Mouse (Mus musculus) yolk sac, embryonic 10.5 days (tissue): ENCODE data around the gene Dgkg.
A peak's percentile ranks its signal among the peaks of the same experiment; 100 is the strongest.

Source experiments
- DNase-seq: peaks from one replicate; pipeline ENCODE4 v3.0.0-alpha.2; 2017; ENCODE audit warnings: low spot score

The Dgkg gene

DNA sequence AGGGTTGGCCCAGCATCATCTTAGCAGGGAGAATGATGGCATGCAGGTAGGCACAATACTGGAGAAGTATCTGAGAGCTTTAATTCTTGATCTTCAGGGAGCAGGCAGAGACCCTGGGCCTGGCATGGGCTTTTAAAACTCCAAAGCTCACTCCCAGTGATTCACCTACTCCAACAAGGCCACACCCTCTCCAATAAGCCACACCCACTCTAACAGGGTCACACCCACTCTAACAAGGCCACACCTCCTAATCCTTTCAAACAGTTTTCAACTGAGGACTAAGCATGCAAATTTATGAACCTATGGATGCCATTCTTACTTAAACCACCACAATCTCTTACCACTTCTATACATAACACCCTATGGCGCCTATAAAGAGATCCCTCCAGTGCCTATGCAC, 11.8 kb downstream of the Dgkg start:
- DNase-seq: no peak

DNA sequence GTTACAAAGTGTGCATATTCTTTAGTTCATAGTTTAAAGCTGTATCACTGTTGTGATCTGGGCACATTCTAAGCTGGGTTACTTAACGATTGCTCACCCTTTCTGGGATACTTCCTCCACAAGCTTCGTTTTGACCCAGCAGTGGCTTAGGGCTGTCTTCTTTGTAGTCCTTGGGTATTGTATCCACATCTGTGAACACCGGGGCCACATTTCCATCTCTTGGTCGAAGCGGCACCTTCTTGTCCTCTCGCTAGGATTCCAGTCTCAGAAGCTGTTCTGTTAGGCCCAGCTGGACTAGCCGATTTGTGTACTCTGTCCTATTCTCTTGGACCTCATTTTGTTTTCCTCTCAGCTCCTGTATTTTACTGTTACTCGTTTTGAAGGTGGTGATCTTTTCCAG, 13.6 kb downstream of the Dgkg start:
- no peak for DNase-seq

DNA sequence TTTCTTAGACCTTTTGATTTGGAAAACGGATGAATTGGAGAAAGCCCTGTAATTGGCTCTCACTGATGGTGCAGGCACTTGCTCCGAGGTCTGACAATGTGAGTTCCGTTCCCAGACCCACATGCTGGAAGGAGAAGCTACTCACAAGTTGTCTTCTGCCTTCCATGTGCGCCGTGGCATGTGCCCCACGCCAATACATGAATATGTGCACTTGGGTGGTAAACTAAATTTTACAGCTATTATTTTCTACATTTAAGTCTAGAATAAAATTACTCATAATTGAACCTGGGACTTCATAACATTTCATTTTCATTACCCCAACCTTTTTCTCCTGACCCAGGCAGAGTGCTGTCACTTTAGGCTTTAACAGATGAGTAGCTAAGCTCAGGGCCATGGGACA, 14.1 kb downstream of the Dgkg start:
- no peak for DNase-seq

DNA sequence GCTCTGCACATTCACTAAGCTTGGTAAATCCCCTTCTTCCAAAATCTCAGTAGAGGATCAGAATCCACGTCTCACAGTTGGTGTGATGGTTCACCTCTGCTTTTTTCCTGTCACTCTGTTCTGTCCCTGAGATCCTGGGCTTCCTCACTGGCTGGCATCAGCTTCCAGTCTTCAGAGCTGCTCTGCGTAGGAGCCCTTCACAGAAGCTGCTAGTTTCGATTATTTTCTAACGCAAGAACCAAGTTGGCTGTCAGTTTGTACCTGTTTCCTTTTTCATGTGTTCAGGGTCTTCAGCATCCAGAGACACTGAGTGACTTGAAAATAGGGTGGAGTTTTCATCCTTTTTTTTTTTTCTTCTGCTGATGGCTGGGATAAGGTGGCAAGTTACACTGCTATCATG, 15.0 kb downstream of the Dgkg start:
- DNase-seq: no peak

DNA sequence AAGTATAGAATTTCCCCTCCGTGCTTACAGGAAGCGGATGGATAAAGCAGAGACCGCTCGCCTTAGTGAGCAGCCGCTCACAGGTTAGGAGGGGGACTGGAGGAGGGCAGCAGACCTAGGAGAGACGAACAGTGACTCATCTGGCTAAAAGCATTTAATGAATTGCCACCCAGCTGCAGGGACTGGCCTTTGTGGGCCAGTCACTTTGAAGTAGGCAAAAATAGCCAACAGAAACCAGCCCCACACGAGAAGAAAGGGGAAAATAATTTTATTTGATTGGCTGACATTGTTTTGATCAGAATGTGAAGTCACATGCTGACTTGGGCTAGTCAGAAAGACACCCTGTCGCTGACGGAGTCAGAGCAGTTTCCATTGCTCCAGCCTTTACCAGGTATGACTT, 15.4 kb downstream of the Dgkg start:
- no peak for DNase-seq

DNA sequence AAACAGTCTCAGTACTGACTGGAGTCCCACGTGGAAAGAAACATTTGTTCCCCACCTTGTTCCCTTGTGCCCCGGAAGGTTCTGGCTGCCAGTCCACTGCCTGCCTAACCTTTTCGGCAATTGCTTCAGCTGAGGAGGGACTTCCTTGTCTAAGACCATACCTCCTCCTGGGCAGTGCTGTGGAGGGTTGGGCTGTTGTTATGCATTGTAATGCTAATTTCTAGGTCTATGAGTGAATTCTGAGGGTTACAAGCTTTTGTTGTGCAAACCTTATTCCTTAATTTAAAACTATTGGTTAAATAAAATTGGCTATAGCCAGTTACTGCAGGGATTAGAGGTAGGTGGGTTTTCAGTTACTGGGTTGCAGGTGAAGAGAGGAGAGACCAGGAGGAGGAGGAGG, 19.7 kb downstream of the Dgkg start:
- no peak for DNase-seq

DNA sequence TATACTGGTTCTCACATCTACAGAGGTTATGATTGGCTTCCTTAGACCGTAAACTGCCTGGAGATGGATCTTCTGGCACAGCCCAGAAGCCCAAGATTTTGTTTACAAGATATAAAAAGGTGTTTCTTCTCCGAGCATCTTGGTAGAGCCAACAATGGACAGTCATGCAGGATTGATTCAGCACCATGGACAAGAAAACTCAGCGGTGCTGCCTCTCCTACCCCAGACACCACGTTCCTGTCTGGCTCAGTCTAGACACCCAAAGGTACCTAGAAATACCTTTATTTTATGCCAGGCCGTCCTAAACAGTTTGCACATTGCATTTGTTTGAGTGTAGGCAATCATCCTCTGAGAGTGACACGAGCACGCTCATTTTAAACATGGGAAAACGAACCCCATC, 21.3 kb downstream of the Dgkg start:
- DNase-seq: no peak

DNA sequence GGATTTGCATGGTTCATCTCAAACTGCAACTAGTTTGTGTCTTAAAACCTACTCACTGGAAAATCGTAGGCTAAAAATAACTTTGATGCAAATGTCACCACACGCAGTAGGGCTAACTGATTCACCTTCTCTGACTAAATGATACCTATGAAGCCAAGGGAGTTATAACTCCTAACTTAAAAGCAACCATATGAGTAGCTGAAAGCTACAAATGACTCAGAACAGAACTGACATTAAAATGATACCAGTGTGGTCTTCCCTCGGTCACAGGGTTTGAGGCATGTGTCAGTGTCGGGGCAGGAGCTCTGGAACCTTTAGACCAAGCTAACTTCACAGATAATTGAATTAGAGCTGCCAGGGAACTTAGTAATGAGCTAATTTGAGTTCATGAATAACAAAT, 24.0 kb downstream of the Dgkg start:
- DNase-seq: no peak

DNA sequence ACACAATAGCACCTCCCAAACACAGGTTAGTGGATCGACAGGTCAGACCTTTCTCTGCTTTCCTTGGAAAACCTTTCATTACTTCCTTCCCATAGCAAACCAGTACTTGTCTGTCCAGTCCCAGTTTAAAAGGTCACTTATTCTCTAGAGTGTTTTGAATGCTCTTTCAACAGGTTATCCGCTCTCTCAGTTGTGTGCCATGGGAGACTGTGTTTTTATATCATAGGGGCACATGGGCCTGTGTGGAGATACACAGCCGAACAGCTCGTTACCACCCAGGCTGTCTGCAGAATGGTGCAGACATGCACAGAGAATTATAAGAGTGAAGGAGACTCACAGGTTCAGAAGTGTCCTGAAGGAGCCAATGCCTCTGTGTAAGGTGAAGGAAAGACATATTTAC, 26.7 kb downstream of the Dgkg start:
- DNase-seq: no peak

DNA sequence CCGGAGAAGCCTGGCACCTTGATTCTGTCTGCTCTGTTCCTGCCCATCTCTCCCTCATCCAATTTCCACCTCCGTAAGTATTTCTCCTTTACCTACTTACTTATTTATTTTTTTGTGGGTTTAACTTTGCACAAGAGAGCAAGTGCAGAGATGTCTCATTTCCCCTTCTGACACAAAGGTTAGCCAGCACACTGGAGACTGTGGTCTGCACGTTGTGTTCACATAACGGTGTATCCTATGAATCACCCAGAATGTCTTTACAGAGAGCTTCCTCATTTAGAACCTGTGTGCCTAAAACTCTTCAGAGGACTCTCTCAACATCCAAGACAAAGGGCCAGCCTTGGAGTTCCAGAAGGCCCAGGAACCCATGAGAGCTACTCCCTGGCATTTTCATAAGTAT, 27.1 kb downstream of the Dgkg start:
- DNase-seq: no peak

DNA sequence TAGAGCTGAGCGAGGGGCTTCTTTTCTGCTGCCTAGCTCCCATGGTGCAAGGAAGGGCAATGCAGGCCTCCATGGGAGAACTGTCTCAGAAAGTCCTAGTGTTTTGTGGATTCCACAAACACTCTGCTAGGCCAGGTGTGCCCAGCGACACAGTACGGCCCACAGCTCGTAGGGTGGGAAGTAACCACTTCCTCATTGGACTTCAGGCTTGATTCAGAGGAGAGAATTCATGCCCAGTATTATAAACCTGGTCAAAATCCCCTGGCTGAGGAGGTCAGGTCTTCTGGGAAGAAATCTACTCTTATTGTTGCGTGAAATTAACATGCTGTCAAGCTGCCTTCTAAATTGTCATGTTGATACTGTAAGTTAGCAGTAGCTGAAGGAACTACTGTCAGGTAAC, 31.0 kb downstream of the Dgkg start:
- no peak for DNase-seq

DNA sequence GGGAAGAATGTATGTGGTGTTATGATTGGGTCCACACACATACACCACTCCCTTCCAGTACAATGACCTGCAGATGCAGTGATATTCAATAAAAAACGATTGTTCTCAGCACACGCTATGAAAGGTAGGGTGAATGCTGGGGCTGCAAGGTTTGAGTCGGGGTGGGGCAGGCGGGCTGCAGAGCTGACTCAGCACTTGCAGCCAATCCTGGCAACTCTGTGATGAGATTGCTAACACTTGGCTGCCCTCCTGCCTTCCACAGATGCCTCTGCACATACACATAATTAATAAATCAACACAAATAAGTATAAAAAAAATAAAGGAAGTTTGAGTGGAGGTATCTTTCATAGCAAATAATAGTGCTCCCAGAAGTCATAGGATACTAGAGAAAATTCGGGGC, 31.6 kb downstream of the Dgkg start:
- no peak for DNase-seq

DNA sequence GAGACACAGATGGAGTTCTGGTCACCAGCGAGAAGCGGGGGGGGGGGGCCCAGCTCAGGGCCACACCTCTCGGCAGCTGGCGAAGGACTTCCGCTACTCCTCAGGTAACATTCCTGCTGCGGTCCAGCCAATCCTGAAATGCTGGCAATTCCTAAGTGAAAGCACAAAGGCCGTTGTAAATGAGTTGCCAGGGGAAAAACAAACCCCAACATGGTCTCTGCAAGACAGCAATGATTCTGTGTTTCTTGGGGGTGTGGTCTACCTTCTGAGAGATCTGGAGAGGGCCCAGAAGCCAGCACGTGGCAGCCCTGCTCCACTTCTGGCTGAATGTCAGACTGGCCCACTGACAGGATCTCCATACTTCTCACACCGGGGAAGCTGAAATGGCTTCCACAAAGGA, 34.7 kb downstream of the Dgkg start:
- DNase-seq: peak; percentile 34

DNA sequence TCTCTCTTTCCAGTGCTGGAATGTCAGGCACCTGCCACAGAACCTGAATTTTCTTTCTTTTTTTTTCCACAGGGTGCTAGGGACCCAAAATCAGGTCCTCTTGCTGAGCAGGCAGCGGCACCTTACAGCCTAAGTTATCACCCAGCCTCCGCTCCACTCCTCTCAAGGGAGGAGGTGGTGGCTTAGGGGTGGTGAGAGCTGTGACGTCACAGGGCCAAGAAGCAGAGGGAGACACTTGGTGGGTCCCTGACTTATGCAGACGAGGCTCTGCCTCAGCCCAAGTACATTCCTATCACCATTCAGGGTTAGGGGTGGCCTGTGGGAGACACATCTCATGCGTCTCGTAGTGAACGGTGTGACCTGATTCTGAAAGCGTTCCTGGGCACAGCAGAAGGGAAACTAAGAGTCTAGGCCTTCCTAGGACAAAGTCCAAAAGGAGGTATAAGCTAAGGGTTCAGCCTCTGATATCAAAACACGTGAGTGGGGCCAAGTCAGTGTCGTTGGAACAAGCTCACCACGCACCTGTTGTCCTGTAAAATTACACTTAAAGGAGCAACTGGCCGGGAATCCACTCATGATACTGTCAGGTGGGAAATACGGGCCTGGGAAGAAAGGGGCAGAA, 35.6 kb downstream of the Dgkg start:
- DNase-seq: no peak

DNA sequence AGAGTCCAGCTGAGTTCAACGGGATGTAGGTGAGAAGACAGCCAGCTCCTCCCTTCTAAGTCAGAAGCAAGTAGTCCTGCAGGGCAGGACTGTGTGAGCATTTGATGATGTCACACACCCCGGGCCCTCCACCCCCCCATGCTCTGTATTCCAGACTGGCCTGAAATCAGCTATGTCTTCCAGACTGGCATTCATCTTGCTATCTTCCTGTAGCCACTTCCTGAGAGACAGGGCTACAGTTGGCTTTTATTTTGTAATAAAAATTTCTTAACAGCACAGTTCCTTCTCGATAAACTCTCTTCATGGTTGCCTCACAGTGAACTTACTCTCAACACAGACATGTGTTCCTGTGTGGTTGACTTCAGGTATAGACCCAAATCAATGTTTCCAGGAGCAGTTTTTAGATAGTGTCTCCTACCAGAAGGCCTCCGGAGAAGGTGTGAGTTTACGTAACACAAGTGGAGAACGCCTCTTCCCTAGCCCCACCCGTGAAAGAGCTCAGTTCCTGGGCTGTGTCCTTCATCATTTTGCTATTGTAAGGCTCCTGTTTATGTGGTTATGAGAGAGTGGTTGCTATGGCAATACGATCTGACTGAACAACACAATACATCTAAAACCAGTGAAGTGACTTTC, 38.5 kb downstream of the Dgkg start:
- no peak for DNase-seq

DNA sequence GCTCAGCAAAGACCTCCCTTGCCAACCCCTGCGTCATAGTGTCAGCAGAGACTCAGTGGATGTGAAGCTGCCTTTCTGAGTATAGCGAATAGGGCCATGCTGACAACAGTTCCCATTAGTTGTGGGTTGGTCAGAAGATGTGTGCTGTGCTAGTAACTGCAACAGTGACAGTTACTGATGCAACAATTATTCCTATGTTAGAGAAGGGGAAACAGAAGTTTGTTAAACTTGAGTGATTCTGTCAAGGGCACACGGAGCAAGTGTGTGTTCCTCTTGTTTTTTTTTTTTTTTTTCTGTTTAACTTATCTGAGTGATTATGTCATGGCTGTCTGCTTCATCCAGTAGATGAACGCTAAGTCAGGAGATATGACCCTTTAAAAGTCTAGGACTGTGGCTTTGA, 41.2 kb downstream of the Dgkg start:
- DNase-seq: no peak

DNA sequence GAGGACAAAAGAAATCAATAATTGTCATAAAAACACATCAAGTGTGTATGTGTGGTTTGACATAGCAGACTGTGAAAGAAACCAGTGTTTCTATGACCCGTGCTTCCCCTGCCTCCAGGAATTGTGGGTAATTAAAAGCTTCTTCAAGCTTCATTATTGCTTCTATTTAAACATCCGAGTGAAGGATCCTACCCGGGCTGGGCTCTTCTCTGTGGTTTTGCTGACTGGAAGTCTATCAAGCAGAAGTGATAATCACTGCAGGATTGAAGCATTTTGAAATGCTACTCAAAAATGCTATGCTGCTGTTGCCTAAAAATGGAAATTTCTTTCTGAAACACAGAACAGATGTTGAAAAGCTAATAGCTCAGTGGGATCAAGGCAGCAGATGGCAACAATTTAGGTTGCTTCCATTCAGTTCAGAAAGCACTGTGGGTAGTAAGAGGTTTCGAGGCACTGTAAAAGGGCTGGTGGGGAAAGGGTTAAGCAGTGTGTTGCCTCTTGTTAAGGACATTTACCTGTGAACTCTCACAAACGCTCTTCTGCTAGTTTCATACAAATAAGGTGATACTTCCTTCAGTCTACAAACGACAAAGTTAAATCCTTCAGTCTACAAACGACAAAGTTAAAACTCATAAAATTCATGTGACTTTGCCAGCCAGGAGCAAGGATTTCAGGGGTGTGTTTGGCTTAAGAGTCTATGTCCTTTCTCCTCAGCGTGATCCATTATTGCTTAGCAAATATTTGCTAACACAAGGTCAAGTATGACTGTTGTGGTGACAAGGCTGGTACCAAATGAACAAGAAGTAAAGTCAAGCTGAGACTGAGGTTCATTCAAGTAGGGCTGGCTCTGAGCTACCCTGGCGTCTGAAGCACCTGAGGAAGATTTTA, 43.6 kb downstream of the Dgkg start:
- no peak for DNase-seq

DNA sequence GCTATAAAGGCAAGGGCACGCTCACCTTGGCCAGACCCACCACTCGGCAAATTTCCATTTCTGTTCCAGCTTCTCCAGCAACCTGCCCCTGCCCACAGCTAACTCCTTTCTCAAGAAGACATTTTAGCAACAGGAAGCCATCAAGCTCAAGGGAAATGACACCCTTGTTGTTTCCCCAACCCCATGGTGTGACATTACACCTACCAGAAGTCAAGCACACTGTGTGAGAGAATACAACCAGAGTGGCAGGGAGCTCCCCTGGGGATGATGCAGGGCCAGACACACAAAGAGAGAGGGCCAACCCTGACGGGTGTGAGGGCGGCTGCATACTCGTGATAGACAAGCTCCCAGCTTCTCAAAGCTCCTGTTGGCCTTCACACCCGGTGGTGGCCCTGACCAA, 49.0 kb downstream of the Dgkg start:
- DNase-seq: no peak

DNA sequence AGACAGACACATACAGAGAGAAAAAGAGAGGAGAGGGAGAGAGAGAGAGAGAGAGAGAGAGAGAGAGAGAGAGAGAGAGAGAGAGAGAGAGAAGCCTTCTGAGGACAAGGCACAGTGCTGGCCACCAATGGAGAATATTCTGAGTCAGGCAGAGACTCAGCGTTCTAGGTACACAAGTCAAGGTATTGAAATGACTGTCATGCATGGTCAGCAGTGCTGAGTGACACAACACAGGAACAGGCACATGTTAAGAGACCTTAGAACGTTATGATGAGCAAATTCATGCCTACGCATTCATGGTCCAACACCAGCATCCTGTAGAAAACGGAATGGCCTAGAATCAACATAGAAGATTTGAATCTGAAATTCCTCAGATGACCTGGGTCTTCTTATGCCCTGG, 50.0 kb downstream of the Dgkg start:
- no peak for DNase-seq

DNA sequence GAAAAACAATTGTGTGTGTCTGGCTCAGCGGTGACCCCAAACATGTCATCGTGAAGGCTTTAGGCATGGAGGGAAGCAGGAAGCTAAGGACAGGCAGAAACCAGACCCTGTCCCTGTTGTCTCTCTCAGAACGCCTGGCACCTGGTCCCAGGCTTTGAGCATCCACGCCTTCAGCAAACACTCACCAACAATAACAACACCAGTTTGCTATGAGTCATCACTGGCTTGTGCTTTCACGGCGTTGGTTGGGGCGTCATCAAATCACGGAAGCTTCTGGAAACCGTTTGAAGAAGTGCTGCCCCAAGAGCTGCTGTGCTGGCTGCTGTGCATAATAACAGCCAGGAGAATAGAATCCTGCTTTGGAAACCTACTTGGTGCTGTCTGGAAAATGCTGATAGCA, 54.6 kb downstream of the Dgkg start:
- DNase-seq: no peak

DNA sequence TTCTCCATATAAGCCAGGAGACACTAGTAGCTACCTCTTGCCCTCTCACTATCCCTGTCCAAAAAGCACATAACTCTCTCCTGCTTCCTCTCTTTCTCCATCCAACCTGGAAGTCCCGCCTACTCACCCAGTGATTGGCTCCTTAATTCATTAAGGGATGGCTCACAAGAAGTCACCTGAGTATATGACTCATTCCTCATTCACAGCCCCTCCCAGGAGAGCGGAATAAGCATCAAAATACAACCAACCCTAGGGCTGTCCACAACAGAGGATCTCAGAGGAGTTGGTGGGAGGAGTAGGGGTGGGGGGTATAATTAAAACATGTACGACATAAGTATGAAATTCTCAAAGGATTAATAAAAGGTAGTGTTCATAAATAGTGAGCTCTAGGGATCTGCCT, 55.3 kb downstream of the Dgkg start:
- DNase-seq: no peak

DNA sequence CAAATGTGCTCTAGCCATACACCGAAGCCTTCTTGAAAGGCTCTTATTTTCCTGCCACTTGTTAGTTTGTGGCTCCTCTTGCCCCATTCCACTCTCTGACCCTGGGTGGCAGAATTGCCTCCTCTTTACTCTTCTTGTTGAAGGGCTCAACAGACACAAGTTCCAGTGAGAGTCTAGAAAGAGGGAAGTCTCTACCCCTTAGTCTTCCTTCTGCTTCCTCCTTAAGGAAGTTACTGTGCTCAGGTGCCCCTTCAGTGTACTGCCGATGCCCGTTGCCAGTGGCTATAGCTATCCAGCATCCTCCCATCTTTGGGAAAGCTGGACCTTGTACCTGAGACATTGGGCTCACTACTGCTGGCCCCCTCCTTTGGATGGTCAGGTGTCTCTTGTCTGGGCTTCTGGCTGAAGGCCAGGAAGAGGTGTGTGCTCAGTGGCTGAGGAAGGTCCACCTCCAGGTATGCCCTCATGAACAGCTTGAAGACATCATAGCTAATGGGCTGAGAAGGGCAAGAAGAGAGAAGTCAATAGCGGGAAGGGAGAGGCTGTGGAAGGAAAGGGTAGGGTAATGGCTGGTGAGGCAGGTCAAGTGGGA, 56.8 kb downstream of the Dgkg start:
- no peak for DNase-seq

DNA sequence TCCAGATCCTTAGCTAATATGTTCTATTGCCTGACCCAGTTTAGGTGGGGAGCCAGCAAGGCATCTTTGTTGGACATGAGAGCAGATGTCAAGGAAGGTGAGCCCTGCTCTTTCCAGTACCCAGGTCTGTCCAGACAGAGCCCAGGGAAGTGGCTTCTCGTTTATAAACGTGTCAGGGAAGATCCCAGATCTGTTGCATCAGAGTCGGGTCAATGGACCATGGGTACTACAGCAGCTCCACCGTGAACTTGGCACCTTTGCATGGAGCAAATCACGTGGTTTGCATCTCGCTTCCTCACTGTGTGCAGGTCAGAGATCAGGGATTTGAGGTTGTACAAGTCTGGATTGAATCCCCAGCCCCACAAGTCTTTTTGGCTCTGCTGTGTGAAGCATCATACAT, 58.3 kb downstream of the Dgkg start:
- no peak for DNase-seq
